Mouse (Mus musculus) neural tube, embryonic 12.5 days (tissue): ENCODE results near the gene Dynlt1b. TPM values are rescaled to one million over a fixed set of nuclear protein-coding genes. Genes with fewer than 3 reads are reported as not detected.
"Not testable (repeated sequence)": the region's sequence is repeated elsewhere in the genome, so short reads cannot be mapped to it uniquely, and the experiment has no call there.

Source experiments
- ATAC-seq: fragments of 200-750 bp; cut with Nextera tagmentation; 2 replicates; pipeline ENCODE4 v1.8.0; 2017; ENCODE audit warnings: low read depth, mild to moderate bottlenecking, moderate TSS enrichment, moderate library complexity; ENCODE audit not compliant: low FRiP score
- H3K27ac ChIP-seq: fragments of 300-500 bp; sonication (generic); 2 replicates; pipeline ENCODE4 v1.5.1; 2016
- H3K27me3 ChIP-seq: fragments of 300-500 bp; sonication (generic); replicated peaks from 2 replicates; pipeline ENCODE4 v1.6.1; 2016; ENCODE audit warnings: mild to moderate bottlenecking
- H3K36me3 ChIP-seq: fragments of 300-500 bp; sonication (generic); 2 replicates; pipeline ENCODE4 v1.6.1; 2016; ENCODE audit warnings: mild to moderate bottlenecking
- H3K4me1 ChIP-seq: fragments of 300-500 bp; sonication (generic); 2 replicates; pipeline ENCODE4 v1.6.1; 2016
- H3K4me2 ChIP-seq: fragments of 300-500 bp; sonication (generic); replicated peaks from 2 replicates; pipeline ENCODE4 v1.6.1; 2016; ENCODE audit warnings: mild to moderate bottlenecking
- H3K4me3 ChIP-seq: fragments of 300-500 bp; sonication (generic); 2 replicates; pipeline ENCODE4 v1.5.1; 2016
- H3K9ac ChIP-seq: fragments of 300-500 bp; sonication (generic); 2 replicates; pipeline ENCODE4 v1.6.1; 2016; ENCODE audit warnings: mild to moderate bottlenecking
- H3K9me3 ChIP-seq: fragments of 300-500 bp; sonication (generic); 2 replicates; pipeline ENCODE4 v1.6.1; 2016; ENCODE audit warnings: mild to moderate bottlenecking
- WGBS: fragments of 180-500 bp; shearing (Covaris S2); methylation state at CpG from one replicate; pipeline ENCODE4 v1.1.7; 2016; 5-methylcytosine and 5-hydroxymethylcytosine counted together
- polyA plus RNA-seq: library from polyadenylated mRNA; unstranded; fragments of >200 nt; fragmentation: Nextera tagmentation; extraction: Ambion mirVana; gene quantifications from 2 replicates; pipeline ENCODE4 v1.2.1, GENCODE M21; 2016

Gene Dynlt1b
- polyA plus RNA-seq, 1 experiment from 2014 or later = 1,139 TPM

- not testable (repeated sequence) for ATAC-seq
- 61% methylated on average over 7 of the region's 7 CpGs for WGBS
These were observed 46.0 kb downstream of the Dynlt1b start for GRCm38 (mm10) chr17:6475913-6476312.

GRCm38 (mm10) chr17:6476495-6476947 is 46.6 kb downstream of the Dynlt1b start:
- peak overlapping the region; percentile 84 for H3K9ac ChIP-seq
- under 1% methylated on average over 45 of the region's 45 CpGs for WGBS
- 0 out of 2 replicates have a peak overlapping the region, but pooled peaks have one; percentile 13 for H3K27ac ChIP-seq

More at GRCm38 (mm10) chr17:6475913-6476312, 46.0 kb downstream of the Dynlt1b start:
- H3K36me3 ChIP-seq, H3K27me3 ChIP-seq, H3K27ac ChIP-seq, H3K9me3 ChIP-seq: not testable (repeated sequence)
- peak overlapping the region; percentile 64 for H3K4me3 ChIP-seq
- peaks cover 21% of the 10 kb centered on the region for H3K4me1 ChIP-seq
- H3K4me2 ChIP-seq = peak overlapping the region; percentile 82
- peak overlapping the region; percentile 84; the same call in 1 of the 2 replicates for H3K9ac ChIP-seq

GRCm38 (mm10) chr17:6477026-6477425 is 47.1 kb downstream of the Dynlt1b start:
- Histone ChIP-seq H3K4me3 (peak overlapping the region; percentile 64), H3K4me2 (peak overlapping the region; percentile 82), H3K4me1 (peaks cover 21% of the 10 kb centered on the region), H3K27ac (0 out of 2 replicates have a peak overlapping the region, but pooled peaks have one; percentile 13), H3K9ac (peak overlapping the region; percentile 84)
- ATAC-seq = peak; percentile 83
- not testable (repeated sequence) for H3K27me3 ChIP-seq, H3K36me3 ChIP-seq, H3K9me3 ChIP-seq
- under 1% methylated on average over 42 of the region's 42 CpGs for WGBS

More at GRCm38 (mm10) chr17:6476495-6476947, 46.6 kb downstream of the Dynlt1b start:
- Histone ChIP-seq H3K4me2 (peak overlapping the region; percentile 82), H3K4me1 (peaks cover 21% of the 10 kb centered on the region), H3K4me3 (peak overlapping the region; percentile 64)
- not testable (repeated sequence) for H3K9me3 ChIP-seq, H3K36me3 ChIP-seq, H3K27me3 ChIP-seq
- ATAC-seq = peak; percentile 75

GRCm38 (mm10) chr17:6480855-6481589 is 51.1 kb downstream of the Dynlt1b start:
- not testable (repeated sequence) for H3K27me3 ChIP-seq, ATAC-seq, H3K27ac ChIP-seq, H3K4me3 ChIP-seq, H3K4me2 ChIP-seq, H3K9me3 ChIP-seq, H3K36me3 ChIP-seq, H3K9ac ChIP-seq, H3K4me1 ChIP-seq
- WGBS = 67% methylated on average over 5 of the region's 7 CpGs

GRCm38 (mm10) chr17:6481590-6481963 is 51.7 kb downstream of the Dynlt1b start:
- H3K36me3 ChIP-seq, H3K4me1 ChIP-seq, ATAC-seq, H3K27me3 ChIP-seq, H3K9ac ChIP-seq, H3K4me2 ChIP-seq, H3K4me3 ChIP-seq, H3K9me3 ChIP-seq, H3K27ac ChIP-seq: not testable (repeated sequence)
- 90% methylated on average over 12 of the region's 12 CpGs for WGBS

- not testable (repeated sequence) for H3K27ac ChIP-seq, H3K4me3 ChIP-seq, H3K4me1 ChIP-seq, H3K4me2 ChIP-seq, H3K27me3 ChIP-seq, H3K9ac ChIP-seq, H3K36me3 ChIP-seq, ATAC-seq, H3K9me3 ChIP-seq
- 94% methylated on average over 8 of the region's 8 CpGs for WGBS
These were observed 52.3 kb downstream of the Dynlt1b start for GRCm38 (mm10) chr17:6482248-6482647.

Other genes with a start within 250 kb of the Dynlt1b start
- gene Tmem181a, start 173.3 kb upstream of the Dynlt1b start, polyA plus RNA-seq = 33.4 and 36.2 TPM in 2 replicates
- gene Dynlt1a, start 112.6 kb upstream of the Dynlt1b start, polyA plus RNA-seq = 39.4 and 42.6 TPM in 2 replicates
- 61.0 and 78.0 TPM in 2 replicates for gene Dynlt1c, start 171.6 kb downstream of the Dynlt1b start, polyA plus RNA-seq
- 345 and 348 TPM in 2 replicates for gene Dynlt1f, start 225.8 kb downstream of the Dynlt1b start, polyA plus RNA-seq
- 0.16 and 0.18 TPM in 2 replicates for gene Sytl3, start 229.0 kb downstream of the Dynlt1b start, polyA plus RNA-seq